Mouse (Mus musculus) testis, postnatal 14 days (tissue): ENCODE data around the gene Cog4.
A peak's percentile ranks its signal among the peaks of the same experiment; 100 is the strongest.
"Not testable (repeated sequence)": the region's sequence is repeated elsewhere in the genome, so short reads cannot be mapped to it uniquely, and the experiment has no call there.

ENCODE experiments used
- DNase-seq: peaks from one replicate; pipeline ENCODE4 v3.0.0; 2021; ENCODE audit warnings: low spot score

The Cog4 gene

DNA sequence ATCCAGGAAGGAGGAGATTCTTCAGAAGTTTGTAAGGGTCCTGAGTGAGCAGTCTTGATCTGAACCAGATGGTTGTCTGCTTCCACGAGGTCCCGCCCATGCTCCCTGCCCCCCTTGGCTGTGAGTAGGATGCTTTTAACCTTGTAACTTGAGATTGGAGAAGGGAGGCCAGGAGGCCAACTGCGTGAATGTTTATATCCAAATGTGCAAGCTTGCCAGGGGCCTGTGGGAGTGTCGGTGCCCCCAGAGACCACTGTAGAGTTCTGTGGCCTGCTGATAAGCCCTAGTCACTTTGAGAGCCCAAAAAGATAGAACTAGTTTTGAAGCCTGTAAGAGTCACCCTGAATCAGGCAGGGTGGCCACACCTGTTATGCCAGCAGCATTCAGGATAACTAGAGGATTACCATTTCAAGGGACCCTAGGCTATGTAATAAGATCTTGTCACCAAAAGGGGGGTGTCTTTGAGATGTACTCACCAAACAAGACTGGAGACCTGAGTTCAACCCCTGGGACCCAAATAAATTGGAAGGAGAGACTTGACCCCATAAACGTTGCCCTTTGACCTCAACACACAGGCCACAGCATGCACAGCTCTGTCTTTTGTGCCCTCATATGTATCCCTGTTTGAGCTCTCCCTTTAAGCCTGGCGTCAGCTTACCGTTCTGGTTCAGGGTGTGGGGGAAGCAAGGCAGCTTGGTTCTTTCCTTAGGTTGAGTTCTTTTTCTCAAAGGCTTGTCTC, 75.3 kb downstream of the Cog4 start:
- DNase-seq, result peak; percentile 59

GRCm38 (mm10) chr8:110925691-110926140, 79.3 kb downstream of the Cog4 start:
- DNase-seq, result no peak

DNA sequence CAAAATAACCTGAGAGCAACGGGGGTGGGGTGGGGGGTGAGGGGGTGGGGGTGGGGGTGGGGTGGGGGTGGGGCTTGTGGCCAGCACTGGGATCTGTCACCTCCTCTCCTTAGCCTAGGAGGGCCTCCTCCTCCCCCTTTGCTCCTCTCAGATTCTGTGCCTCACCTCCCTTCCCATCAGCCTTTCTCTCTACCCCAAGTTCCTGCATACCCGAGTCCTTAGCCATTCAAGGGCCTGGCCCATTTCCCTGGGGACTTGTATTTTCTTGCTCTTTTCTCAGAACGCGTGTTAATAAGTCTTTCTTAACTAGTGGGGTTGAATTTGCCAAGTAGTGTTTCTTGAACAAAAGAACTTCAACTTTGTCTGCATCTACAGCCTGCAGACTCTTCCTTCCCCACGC, 80.3 kb downstream of the Cog4 start:
- no peak for DNase-seq

- no peak for DNase-seq
These were observed 82.0 kb downstream of the Cog4 start for GRCm38 (mm10) chr8:110928435-110928834.

GRCm38 (mm10) chr8:110929066-110929465, 82.7 kb downstream of the Cog4 start:
- no peak for DNase-seq

GRCm38 (mm10) chr8:110929672-110930071, 83.3 kb downstream of the Cog4 start:
- DNase-seq, result not testable (repeated sequence)

GRCm38 (mm10) chr8:110931176-110931939, 85.0 kb downstream of the Cog4 start:
- peak; percentile 86 for DNase-seq
